Comparison of ENCODE assay signal across 8 mouse cellular contexts in the genomic region with DNA sequence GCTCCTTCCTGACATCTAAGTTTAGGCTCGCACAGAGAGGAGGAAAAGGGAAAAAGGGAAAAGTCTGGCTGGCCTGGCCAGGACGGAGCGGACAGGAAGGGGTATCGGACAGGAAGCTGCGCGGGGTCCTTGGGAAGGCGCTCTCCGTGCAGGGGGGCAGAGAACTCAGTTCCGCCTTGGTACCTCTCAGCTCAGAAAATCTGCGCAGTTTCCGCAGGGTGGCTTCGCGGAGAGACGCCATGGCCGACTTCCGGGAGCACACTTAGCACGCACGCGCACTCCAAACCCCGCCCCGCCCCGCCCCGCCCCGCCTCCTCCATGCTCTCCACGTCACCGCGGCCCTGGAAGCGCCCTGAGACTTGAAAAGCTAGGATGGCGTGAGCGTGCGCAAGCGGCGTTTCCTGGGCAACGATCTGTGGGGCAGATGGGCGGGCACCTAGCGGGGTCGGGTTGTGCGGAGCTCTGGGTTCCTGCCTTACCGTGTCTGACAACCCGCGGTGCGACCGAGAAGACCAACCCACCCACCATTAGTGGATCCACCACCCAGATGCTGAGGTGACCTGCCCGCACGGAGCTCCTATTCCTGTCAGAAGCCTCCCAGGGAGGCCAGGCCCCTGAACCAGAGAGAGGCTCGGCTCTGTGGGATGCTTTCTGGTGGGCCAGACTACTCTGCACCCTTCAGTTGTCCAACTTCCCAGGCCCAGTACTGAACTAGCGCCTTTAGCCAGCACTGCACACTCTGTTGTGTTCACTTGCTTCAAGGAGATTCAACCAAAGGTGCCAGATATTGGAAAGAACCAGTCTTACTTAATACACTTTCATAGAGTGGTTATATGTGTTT. TPM values are rescaled to one million over a fixed set of nuclear protein-coding genes. Genes with fewer than 3 reads are reported as not detected.
DNase-seq lines count a peak whose midpoint lies in the region; ATAC-seq and TF ChIP-seq lines count a peak whose summit lies in the region.

Gene Fpgt, minus strand, starts transcription at position 288 of the 841 bp plus-strand sequence.
Gene Lrriq3, plus strand, starts transcription at position 319 of the 841 bp plus-strand sequence.

- H3K27ac ChIP-seq in CH12.LX (ENCODE audit: insufficient read depth, low read depth): peak within 1 kb of the TSS; percentile 31; the same call in 1 of the 2 replicates
- peak within 1 kb of the TSS; percentile 37; the same call in 1 of the 2 replicates for H3K27ac ChIP-seq in forebrain, embryonic 11.5 days (ENCODE audit: low read depth, low read length)
- H3K27ac ChIP-seq in heart, embryonic 16.5 days (ENCODE audit: low read length): peak within 1 kb of the TSS; percentile 85
- H3K27ac ChIP-seq in liver, embryonic 15.5 days (replicated peaks): peak within 1 kb of the TSS; percentile 48; the same call in 1 of the 2 replicates
- 0 out of 2 replicates have a peak within 1 kb of the TSS, but pooled peaks have one; percentile 62 for H3K27ac ChIP-seq in neural tube, embryonic 12.5 days

- peak; percentile 98 for ATAC-seq in forebrain, embryonic 11.5 days (replicated peaks; ENCODE audit: low FRiP score)
- peak; percentile 99 for ATAC-seq in heart, embryonic 16.5 days (replicated peaks; ENCODE audit: extremely low read depth, insufficient read depth, low FRiP score)
- peak; percentile 98 for ATAC-seq in liver, embryonic 15.5 days (ENCODE audit: insufficient read depth)
- peak; percentile 99 for ATAC-seq in neural tube, embryonic 12.5 days (ENCODE audit: low FRiP score, low read depth)

- H3K9ac ChIP-seq in CH12.LX (ENCODE audit: insufficient read depth, low read depth): peak within 1 kb of the TSS; percentile 95
- peak within 1 kb of the TSS; percentile 68 for H3K9ac ChIP-seq in forebrain, embryonic 11.5 days (ENCODE audit: low read length)
- H3K9ac ChIP-seq in heart, embryonic 16.5 days (ENCODE audit: low read length): peak within 1 kb of the TSS; percentile 89
- H3K9ac ChIP-seq in liver, embryonic 15.5 days: peak within 1 kb of the TSS; percentile 58
- H3K9ac ChIP-seq in neural tube, embryonic 12.5 days: peak within 1 kb of the TSS; percentile 58

- H3K9me3 ChIP-seq in CH12.LX (replicated peaks; ENCODE audit: low read length): peaks cover 2% of the 10 kb centered on the region
- no peaks in the 10 kb centered on the region for H3K9me3 ChIP-seq in forebrain, embryonic 11.5 days (ENCODE audit: control insufficient read depth, low read length)
- no peaks in the 10 kb centered on the region for H3K9me3 ChIP-seq in heart, embryonic 16.5 days (replicated peaks; ENCODE audit: control insufficient read depth, low read length)
- no peaks in the 10 kb centered on the region for H3K9me3 ChIP-seq in liver, embryonic 15.5 days (replicated peaks)
- no peaks in the 10 kb centered on the region for H3K9me3 ChIP-seq in neural tube, embryonic 12.5 days

- TF ChIP-seq RAD21 in CH12.LX (IDR thresholded peaks at IDR 0.05; ENCODE audit: low read depth, low read length): no peak

- H3K36me3 ChIP-seq in CH12.LX (replicated peaks in 1 of 2; ENCODE audit: control insufficient read depth in 1 of 2, insufficient read depth in 1 of 2, low read length in 1 of 2): peaks cover 0 to 5% of the 10 kb centered on the region in 2 experiments
- H3K36me3 ChIP-seq in forebrain, embryonic 11.5 days (ENCODE audit: control insufficient read depth, insufficient read depth, low read length): no peaks in the 10 kb centered on the region
- H3K36me3 ChIP-seq in heart, embryonic 16.5 days (ENCODE audit: control insufficient read depth, insufficient read depth): peaks cover 4% of the 10 kb centered on the region; the same call in 1 of the 2 replicates
- no peaks in the 10 kb centered on the region for H3K36me3 ChIP-seq in liver, embryonic 15.5 days (replicated peaks)
- H3K36me3 ChIP-seq in neural tube, embryonic 12.5 days: no peaks in the 10 kb centered on the region

- in situ Hi-C loops in CH12.LX (cut with MboI; ENCODE audit: low pct_ligation_motif_present, low pct_unique_long_range_greater_than_20kb, low sequenced_read_pairs): no loop called here

- peak; percentile 66 for TF ChIP-seq POLR2A in CH12.LX (IDR thresholded peaks at IDR 0.05; ENCODE audit: low read depth, low read length)

- H3K27me3 ChIP-seq in CH12.LX (replicated peaks): no peaks in the 10 kb centered on the region
- no peaks in the 10 kb centered on the region for H3K27me3 ChIP-seq in forebrain, embryonic 11.5 days (ENCODE audit: control insufficient read depth, insufficient read depth, low read length)
- no peaks in the 10 kb centered on the region for H3K27me3 ChIP-seq in heart, embryonic 16.5 days (ENCODE audit: control insufficient read depth, insufficient read depth, low read length)
- no peaks in the 10 kb centered on the region for H3K27me3 ChIP-seq in liver, embryonic 15.5 days
- H3K27me3 ChIP-seq in neural tube, embryonic 12.5 days (replicated peaks): no peaks in the 10 kb centered on the region

- H3K79me2 ChIP-seq in CH12.LX (replicated peaks; ENCODE audit: control insufficient read depth, extremely low read depth, insufficient read depth, poor library complexity, severe bottlenecking): no peaks in the 10 kb centered on the region; the same call in 1 of the 2 replicates

- TF ChIP-seq CTCF in CH12.LX (conservative IDR thresholded peaks at IDR 0.05 in 1 of 2, IDR thresholded peaks at IDR 0.05 in 1 of 2; ENCODE audit: low read depth in 2 of 2, low read length in 2 of 2): no peak

- peak; percentile 95 for DNase-seq in CH12.LX (ENCODE audit: extremely low read depth)
- DNase-seq in c-Kit-positive CD71-positive TER-119-negative erythroid progenitor cells, embryonic 14.5 days (ENCODE audit: low read depth): peak; percentile 58
- DNase-seq in forebrain, embryonic 11.5 days (ENCODE audit: low spot score): peak; percentile 98
- peak; percentile 94 for DNase-seq in kidney, postnatal 36 days
- peak; percentile 96 for DNase-seq in telencephalon, adult 2 months (ENCODE audit: low read depth, low spot score)

- dilution Hi-C loops in CH12.LX (cut with MboI; ENCODE audit: extremely low pct_ligation_motif_present, extremely low pct_unique_long_range_greater_than_20kb, low sequenced_read_pairs): no loop called here

- peaks cover 2 to 5% of the 10 kb centered on the region in 2 experiments; a peak in 2 of 4 replicates for H3K4me1 ChIP-seq in CH12.LX (ENCODE audit: control insufficient read depth in 1 of 2, insufficient read depth in 2 of 2)
- no peaks in the 10 kb centered on the region for H3K4me1 ChIP-seq in forebrain, embryonic 11.5 days (replicated peaks; ENCODE audit: control insufficient read depth, insufficient read depth, low read length)
- H3K4me1 ChIP-seq in heart, embryonic 16.5 days (ENCODE audit: control insufficient read depth, insufficient read depth, low read length): peaks cover 3% of the 10 kb centered on the region; the same call in 1 of the 2 replicates
- H3K4me1 ChIP-seq in liver, embryonic 15.5 days (replicated peaks): peaks cover 10% of the 10 kb centered on the region
- 0 out of 2 replicates have a peak, but pooled peaks cover 7% of the 10 kb centered on the region for H3K4me1 ChIP-seq in neural tube, embryonic 12.5 days

- H3K4me3 ChIP-seq in CH12.LX (replicated peaks in 1 of 3; ENCODE audit: low read depth in 2 of 3, low read length in 2 of 3, poor library complexity in 1 of 3): peak within 1 kb of the TSS; percentile 63 to 88 (median 78)
- H3K4me3 ChIP-seq in forebrain, embryonic 11.5 days (ENCODE audit: low read depth, low read length): peak within 1 kb of the TSS; percentile 48
- H3K4me3 ChIP-seq in heart, embryonic 16.5 days (ENCODE audit: low read length): peak within 1 kb of the TSS; percentile 90
- H3K4me3 ChIP-seq in liver, embryonic 15.5 days (replicated peaks): peak within 1 kb of the TSS; percentile 70
- peak within 1 kb of the TSS; percentile 51 for H3K4me3 ChIP-seq in neural tube, embryonic 12.5 days

- 1% methylated on average over 46 of the region's 47 CpGs for WGBS in forebrain, embryonic 11.5 days
- WGBS in heart, embryonic 16.5 days: 1% methylated on average over 47 of the region's 47 CpGs
- WGBS in liver, embryonic 15.5 days (ENCODE audit: insufficient replicate concordance): under 1% methylated on average over 47 of the region's 47 CpGs
- WGBS in neural tube, embryonic 12.5 days: 1% methylated on average over 47 of the region's 47 CpGs

- H3K4me2 ChIP-seq in CH12.LX (ENCODE audit: insufficient read depth, low read depth, poor library complexity, severe bottlenecking): peak within 1 kb of the TSS; percentile 90
- H3K4me2 ChIP-seq in forebrain, embryonic 11.5 days (ENCODE audit: low read depth, low read length, severe bottlenecking): peak within 1 kb of the TSS; percentile 54
- peak within 1 kb of the TSS; percentile 75 for H3K4me2 ChIP-seq in heart, embryonic 16.5 days (ENCODE audit: low read depth, low read length)
- H3K4me2 ChIP-seq in liver, embryonic 15.5 days: peak within 1 kb of the TSS; percentile 82
- peak within 1 kb of the TSS; percentile 63 for H3K4me2 ChIP-seq in neural tube, embryonic 12.5 days (replicated peaks)

- TF ChIP-seq EP300 in CH12.LX (IDR thresholded peaks at IDR 0.05; ENCODE audit: low read length): no peak

TF ChIP-seq in CH12.LX, 34 proteins besides CTCF, POLR2A, EP300 and RAD21 (continues in another document):
- TF ChIP-seq TCF12 (IDR thresholded peaks at IDR 0.05; ENCODE audit: low read depth, low read length): peak; percentile 82
- no peak for TF ChIP-seq MYC (IDR thresholded peaks at IDR 0.05; ENCODE audit: low read depth, low read length)
- TF ChIP-seq TBP (conservative IDR thresholded peaks at IDR 0.05; ENCODE audit: low read depth, low read length): peak; percentile 85
- TF ChIP-seq MAX (IDR thresholded peaks at IDR 0.05; ENCODE audit: low read length): peak; percentile 56; the same call in 1 of the 2 replicates
- peak; percentile 89; the same call in 1 of the 2 replicates for TF ChIP-seq KAT2A (IDR thresholded peaks at IDR 0.05; ENCODE audit: insufficient replicate concordance, low read length)

RNA-seq across cellular contexts. Expression of gene Fpgt, which starts in this region (rescaled TPM):
- total RNA-seq in CH12.LX (2012; rRNA removed) (16.7 and 17.6 TPM in 2 replicates), CH12.LX (2014; rRNA removed) (52.3 and 63.7 TPM in 2 replicates)
- 15.4 and 16.2 TPM in 2 replicates for polyA plus RNA-seq in CH12.LX (2012; ENCODE audit: insufficient read length, low read depth)
- polyA plus RNA-seq in forebrain, embryonic 11.5 days (2014; fragmentation: Nextera tagmentation; extraction: Ambion mirVana): 20.5 and 22.9 TPM in 2 replicates
- polyA plus RNA-seq in heart, embryonic 16.5 days (2015; fragmentation: Nextera tagmentation; extraction: Ambion mirVana): 13.8 and 14.3 TPM in 2 replicates
- 4.8 and 5.8 TPM in 2 replicates for polyA plus RNA-seq in liver, embryonic 15.5 days (2015; fragmentation: Nextera tagmentation; extraction: Ambion mirVana)
- polyA plus RNA-seq in neural tube, embryonic 12.5 days (2016; fragmentation: Nextera tagmentation; extraction: Ambion mirVana): 14.8 and 18.8 TPM in 2 replicates

RNA-seq across cellular contexts. Expression of gene Lrriq3, which starts in this region (rescaled TPM):
- total RNA-seq in CH12.LX (2012; rRNA removed): 0.68 and 0.71 TPM in 2 replicates
- total RNA-seq in CH12.LX (2014; rRNA removed): 1.7 and 1.9 TPM in 2 replicates
- polyA plus RNA-seq in CH12.LX (2012; ENCODE audit: insufficient read length, low read depth): 0.51 and 0.82 TPM in 2 replicates
- 0.47 and 1.5 TPM in 2 replicates for polyA plus RNA-seq in forebrain, embryonic 11.5 days (2014; fragmentation: Nextera tagmentation; extraction: Ambion mirVana)
- 0.39 and 1.1 TPM in 2 replicates for polyA plus RNA-seq in heart, embryonic 16.5 days (2015; fragmentation: Nextera tagmentation; extraction: Ambion mirVana)
- 0.36 and 0.40 TPM in 2 replicates for polyA plus RNA-seq in liver, embryonic 15.5 days (2015; fragmentation: Nextera tagmentation; extraction: Ambion mirVana)
- 1.2 and 1.5 TPM in 2 replicates for polyA plus RNA-seq in neural tube, embryonic 12.5 days (2016; fragmentation: Nextera tagmentation; extraction: Ambion mirVana)

Comparison
In these comparisons a context has a peak if more than half of its experiments do, and no peak if none do; other contexts are left out.
1. Peak in every context shown above with its lines: DNase-seq, ATAC-seq, H3K4me3 ChIP-seq and H3K27ac ChIP-seq.
2. H3K27ac ChIP-seq: peak in every context shown above with its lines; median percentile 85 in heart, embryonic 16.5 days; 62 in neural tube, embryonic 12.5 days; 48 in liver, embryonic 15.5 days; 37 in forebrain, embryonic 11.5 days; 31 in CH12.LX.